Mouse (Mus musculus) common myeloid progenitor, adult 5-6 weeks (primary cell): ENCODE results near the gene Ftsj3. TPM values are rescaled to one million over a fixed set of nuclear protein-coding genes. Genes with fewer than 3 reads are reported as not detected.
A peak's percentile ranks its signal among the peaks of the same experiment; 100 is the strongest.
"Not testable (repeated sequence)": the region's sequence is repeated elsewhere in the genome, so short reads cannot be mapped to it uniquely, and the experiment has no call there.

Experiments used
- ATAC-seq: replicated peaks from 2 replicates; pipeline ENCODE4 v1.8.0; 2016; ENCODE audit warnings: low read depth, mild to moderate bottlenecking, moderate TSS enrichment, inconsistent platforms; ENCODE audit not compliant: poor library complexity, severe bottlenecking
- total RNA-seq: library from RNA; stranded (forward); fragments of 200-1000, 187-1606 nt; gene quantifications from 2 replicates; pipeline ENCODE4 v1.2.3, GENCODE M21; 2017

The Ftsj3 gene
- total RNA-seq, 1 experiment from 2014 or later, result 172 TPM

DNA sequence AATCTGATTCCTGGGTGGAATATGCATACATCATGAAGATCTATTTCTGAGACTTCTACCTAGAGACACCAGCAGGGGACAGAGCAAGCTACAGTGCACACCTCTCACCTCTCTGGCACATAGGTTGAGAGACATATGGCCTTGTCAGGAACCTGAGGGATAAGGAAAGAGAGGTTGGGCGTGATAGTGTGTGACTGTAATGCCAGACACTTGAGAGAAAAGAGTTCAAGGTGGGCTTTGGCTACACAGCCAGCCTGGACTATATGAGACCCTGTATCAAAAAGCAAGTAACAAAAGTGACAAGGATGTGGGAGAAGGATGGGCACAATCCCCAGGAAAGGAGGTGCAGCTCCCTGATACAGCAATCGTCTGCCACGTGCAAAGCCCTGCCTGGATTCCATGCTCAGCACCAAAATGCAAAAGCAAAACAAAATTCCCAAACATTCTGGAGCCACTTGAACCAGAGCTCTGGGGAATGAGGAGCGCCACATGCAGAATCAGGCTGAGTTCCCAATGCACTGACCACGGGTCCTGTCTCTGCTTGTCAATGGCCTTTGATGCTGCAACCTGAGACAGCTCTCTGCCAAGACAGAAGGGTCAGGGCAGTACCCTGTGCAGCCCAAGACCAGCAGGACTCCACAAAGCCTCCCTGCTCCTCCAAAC is 15.4 kb upstream of the Ftsj3 start:
- no peak for ATAC-seq

DNA sequence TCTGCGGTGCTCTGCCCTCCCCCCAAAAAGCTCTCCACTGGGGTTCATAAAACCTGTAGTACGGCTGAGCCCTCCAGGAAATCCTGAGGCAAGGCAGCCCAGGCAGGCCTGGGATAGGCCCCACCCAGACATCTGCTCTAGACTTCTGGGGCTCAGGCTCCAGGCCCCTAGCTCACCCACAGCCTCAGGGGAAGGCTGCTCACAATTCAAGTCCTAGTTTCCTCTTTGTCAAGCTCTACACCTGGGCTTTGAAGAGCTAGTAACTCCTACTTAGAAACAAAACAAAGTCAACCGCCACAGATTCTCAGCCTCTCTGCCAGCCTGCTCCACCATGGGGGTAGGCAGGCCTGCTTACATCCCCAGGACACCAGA is 13.2 kb upstream of the Ftsj3 start:
- no peak for ATAC-seq

DNA sequence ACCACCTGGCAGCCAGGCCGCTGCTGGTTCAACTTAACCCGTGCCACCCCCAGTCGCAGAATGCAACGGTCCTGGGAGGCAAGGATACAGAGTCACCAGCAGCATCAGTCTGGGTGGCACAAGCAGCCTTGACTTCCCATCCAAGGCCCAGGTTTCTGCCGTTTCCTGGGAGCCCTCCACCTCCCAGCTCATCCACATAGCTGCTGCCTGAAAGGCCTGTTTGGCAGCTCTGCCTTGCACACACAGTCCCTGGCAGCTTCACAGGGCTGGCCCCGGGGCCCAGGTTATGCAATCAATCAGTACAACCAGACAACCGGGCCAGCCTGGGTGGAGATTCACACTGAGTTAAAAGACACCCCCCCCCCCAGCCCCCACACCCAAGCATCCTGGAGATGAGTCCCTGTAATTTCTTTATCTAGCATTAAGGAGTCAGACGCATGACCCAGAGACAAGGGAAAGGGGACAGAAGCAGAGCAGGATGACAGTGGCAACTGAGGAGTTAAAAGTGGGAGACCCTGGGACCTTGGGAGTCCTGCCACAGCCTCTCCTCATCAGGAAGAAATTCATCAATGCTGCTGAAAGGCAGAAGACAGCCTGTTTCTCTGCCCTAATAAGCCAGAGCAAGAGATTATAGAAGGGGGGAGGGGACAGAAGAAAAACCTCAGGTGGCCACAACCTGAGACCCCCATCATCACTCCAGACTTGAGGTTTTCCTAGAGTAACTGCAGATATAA is 12.6 kb upstream of the Ftsj3 start:
- ATAC-seq, result no peak

DNA sequence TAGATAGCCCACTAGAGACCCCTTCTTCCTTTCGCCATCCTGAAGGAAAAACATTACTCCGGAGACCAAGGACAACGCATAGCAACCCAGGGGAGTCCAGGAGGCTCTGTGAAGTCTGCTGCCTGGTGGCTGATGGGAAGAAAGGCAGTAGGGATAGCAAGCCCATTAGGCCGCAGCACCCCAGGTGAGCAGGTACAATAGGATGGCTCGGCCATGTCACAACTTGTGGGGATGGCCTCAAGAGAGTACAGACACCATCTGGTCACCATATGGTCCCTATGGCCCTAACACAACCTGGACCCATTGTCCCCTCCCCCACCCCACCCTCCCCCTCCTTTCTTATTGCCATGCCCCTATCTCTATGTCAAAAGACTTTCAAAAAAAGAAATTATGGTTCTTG is 12.0 kb upstream of the Ftsj3 start:
- ATAC-seq, result no peak

DNA sequence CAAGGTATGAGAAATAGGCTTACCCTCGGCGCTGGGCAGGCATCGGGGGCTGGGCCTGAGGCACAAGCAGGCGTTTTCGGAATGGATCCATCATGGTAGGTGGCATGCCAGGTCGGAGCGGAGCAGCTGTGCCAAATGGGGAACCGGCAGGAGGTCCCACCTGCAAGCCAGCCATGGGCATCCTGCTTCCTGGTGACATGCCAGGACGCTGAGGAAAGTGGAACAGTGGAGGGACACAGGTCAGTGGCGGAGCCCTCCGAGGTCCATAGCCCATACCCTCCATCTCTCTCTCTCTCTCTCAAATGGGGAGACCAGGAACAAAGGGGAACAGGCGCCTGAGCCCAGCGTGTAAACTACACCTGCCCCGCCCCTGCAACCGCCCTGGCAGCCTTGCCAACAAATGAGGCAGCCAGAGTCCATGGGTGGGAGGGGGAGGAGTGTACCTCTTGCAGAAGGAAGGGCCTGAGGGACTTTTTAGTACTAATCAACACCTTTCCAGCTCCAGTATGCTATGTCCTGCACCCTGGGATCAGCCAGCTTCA is 11.5 kb upstream of the Ftsj3 start:
- ATAC-seq, result no peak; the same call in 1 of the 2 replicates

DNA sequence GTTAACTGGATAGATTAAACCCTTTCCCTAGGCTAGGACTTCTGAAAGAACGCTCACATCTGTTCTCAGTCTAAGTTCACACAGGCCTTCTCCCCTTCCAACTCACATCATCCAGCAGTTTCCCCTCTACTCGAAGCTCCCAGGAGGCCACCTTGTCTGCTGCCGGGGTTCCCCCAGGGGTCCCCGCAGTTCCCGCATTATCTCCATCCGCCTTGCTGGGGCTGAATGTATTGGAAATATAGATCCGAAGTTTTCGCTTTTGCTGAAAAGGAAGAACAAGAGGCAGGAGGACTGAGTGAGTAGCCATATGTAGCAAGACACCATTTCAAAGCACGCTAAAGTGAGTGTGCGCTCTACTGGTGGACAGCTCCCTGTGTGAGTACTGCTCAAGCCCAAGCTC is 10.6 kb upstream of the Ftsj3 start:
- ATAC-seq, result no peak

DNA sequence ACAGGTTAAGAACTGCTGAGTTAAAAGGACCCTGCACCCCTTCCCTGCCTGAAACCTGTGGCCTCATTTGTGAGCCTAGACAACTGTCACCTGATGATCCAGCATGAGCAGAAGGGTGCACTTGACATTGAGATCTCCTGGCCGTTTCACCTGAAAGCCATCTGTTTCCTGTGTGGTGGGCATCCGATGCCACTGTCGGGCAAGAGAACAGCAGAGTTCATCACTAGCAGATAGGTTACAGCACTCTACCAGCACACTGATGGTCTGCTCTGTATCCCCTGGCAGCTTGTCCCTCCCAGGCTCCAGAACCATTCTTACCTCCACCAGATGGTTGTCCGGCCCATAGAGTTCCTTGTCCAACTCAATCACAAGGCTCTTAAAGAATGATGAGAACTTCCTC is 9.7 kb upstream of the Ftsj3 start:
- ATAC-seq, result no peak

DNA sequence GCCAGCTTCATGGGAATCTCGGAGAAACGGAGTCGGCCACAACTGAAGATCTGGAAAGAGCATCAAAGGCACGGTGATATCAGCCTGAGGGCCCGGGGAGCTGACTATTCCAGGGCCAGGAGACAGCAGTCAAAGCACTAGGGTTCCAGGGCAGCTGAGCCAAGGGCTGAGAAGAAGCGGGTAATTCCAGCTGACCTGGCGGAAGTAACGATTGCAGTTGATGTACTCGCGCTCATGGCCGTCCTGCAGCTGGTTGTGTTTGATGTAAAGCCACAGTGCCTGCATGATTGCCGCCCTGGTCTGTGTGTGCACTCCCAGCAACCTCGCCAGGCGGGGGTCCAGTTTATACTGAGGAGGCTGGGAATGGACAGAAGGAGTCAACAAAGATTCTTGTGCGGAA is 9.1 kb upstream of the Ftsj3 start:
- ATAC-seq, result no peak

DNA sequence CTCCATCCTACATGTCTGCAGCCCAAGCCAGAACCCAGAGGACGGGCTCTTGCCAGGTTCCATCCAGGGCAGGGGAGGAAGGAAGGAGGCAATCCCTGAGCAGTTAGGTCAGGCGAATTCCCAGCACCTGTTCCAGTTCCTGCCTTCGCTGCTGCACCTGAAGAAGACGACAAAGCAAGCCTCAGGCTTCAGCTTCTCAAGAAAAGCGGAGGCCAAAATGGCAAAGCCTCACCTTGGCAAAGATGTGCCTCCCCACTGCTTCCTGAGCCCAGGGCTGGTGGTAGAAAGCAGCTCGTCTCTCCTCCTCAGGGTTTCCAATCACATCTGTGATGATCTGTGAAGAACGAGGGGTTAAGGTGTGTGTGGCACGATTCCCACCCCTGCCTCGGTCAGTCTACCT is 8.1 kb upstream of the Ftsj3 start:
- ATAC-seq, result no peak

DNA sequence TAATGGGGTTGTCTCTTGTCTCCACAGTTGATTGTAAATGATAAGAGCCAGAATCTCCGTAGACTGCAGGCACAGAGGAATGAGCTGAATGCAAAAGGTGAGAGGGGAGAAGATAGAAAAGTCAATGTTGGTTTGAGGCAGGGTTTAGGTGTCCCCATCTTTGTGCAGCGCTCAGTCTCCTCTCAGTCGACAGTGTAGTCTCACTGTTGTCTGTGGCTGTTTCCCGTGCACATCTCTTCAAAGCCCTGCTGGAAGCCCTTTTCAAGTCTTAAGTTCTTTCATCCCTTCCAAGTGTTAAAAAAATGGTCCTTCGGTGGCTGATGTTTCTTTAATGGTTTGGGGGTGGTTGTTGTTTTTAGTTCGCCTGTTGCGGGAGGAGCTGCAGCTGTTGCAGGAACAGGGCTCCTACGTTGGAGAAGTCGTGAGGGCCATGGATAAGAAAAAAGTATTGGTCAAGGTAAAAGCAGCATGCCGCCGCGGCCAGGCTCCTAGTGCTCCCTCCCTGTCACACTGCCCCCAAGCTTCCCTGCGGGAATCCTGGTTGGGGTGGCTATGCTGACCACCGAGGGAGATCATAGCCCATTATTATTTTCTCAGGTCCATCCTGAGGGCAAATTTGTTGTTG is 5.1 kb upstream of the Ftsj3 start:
- ATAC-seq, result no peak

DNA sequence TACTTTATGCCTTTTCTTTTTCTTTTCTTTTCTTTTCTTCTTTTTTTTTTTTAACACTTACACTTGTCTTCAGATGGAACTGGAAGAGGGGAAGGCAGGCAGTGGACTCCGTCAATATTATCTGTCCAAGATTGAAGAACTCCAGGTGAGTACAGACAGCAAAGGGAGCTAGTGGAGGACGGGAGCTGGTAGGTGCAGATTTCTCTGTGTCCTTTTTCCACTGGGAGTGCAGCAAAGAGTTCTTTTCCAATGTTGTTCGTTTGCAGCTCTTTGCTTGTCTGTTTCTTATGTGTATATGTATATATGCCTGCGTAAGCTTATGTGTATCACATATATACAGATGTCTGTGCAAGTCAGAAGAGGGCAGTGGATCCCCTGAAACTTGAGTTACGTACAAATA is 896 bp upstream of the Ftsj3 start:
- ATAC-seq, result no peak

DNA sequence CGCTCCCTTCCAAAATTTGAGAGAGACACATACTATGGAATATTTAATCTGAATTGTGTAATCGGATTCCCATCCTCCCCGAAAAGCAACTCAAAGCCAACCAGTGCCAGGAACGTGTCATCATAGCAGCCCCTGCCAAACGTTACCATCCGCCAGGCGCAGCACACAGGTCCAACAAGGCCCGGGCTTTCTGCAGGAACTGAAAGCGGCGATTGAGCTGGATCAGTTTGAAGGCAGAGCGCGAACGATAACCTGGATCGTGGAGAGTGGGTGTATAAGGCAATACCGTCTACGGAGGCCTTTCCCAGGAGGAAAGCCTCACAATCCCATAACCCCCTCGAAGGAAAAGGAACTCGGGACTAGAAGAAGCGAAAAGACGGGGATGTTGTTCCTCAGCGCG is 705 bp downstream of the Ftsj3 start:
- ATAC-seq, result peak; percentile 17; the same call in 1 of the 2 replicates

DNA sequence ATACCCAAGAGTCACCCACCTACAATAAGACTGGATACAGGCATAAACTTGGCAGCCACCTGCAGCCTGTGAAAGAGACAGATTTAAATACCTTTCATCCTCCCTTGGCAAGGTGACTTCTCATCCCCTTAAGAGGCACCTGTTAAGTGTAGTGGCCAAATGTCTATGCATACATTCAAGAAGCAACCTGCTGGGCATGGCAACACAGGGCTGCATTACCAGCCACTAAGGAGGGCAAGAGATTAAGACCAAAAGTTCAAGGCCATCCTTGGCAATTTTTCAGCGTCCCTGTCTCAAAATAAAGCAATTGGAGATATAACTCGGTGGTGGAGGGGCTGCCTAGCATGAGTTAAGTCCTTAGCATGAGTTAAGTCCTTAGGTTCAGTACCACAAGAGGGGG is 1.1 kb downstream of the Ftsj3 start:
- no peak for ATAC-seq

DNA sequence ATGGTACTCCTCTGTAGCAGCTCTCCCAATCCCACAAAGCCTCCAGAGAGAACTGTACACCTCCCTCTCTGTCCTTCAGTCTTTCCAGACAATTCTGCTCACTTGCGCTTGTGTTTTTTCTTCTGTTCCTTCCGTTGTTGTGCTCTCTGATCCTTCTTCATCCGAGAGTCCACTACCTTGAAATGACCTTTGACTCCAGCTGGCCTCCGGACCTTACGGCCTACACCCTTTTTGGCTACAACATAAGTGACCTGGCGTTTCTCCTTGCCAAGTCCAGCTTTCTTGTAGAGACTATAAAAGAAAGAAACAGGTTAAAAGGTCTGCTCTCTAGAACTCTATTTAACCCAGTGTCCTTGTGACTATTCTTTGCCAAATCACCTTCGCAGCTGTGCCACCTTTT is 6.6 kb downstream of the Ftsj3 start:
- ATAC-seq, result no peak

DNA sequence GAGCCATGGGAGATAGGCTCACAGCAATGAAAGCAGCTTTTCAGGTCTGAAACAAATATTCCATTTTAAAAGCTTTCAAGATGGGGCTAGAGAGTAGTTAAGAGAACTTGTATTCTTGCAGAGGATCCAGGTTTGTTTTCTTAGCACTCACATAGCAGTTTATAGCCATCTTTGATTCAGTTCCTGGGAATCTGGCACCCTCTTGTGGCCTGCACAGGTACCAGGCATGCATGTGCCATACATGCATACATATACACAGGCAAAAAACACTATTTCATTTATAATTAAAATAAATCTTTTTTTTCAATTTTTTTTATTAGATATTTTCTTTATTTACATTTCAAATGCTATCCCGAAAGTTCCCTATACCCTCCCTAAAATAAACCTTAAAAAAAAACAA is 9.0 kb downstream of the Ftsj3 start:
- ATAC-seq, result 0 out of 2 replicates have a peak, but pooled peaks have one; percentile 25

DNA sequence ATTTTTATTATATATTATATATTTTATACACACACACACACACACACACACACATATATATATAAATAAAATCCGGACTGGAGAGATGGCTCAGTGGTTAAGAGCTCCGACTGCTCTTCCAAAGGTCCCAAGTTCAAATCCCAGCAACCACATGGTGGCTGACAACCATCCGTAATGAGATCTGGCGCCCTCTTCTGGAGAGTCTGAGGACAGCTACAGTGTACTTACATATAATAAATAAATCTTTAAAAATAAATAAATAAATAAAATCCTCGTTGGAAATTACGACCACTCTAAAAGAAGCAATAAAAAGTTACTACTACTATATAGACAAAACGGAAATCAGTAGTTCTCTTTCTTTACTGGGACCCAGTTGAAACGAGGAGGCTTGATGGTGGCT is 21.9 kb downstream of the Ftsj3 start:
- ATAC-seq, result not testable (repeated sequence)

DNA sequence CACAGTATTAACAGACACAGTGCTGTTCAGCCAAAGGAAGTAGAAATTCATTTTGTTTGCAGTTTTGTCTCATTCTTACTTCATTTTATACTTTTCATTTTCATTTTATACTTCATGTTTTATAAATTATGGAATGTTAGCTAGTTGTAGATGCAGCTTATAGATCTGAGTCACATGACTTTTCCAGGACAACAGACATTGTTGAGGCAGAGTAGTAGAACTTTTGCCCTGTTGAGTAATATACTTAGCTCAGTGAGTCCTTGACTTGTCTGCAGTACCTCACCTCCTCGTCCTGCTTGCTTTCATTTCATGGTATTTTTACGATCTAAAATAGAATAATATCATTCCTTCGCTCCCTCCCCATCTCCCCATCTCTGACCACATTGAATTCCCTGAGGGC is 35.3 kb downstream of the Ftsj3 start:
- no peak for ATAC-seq

DNA sequence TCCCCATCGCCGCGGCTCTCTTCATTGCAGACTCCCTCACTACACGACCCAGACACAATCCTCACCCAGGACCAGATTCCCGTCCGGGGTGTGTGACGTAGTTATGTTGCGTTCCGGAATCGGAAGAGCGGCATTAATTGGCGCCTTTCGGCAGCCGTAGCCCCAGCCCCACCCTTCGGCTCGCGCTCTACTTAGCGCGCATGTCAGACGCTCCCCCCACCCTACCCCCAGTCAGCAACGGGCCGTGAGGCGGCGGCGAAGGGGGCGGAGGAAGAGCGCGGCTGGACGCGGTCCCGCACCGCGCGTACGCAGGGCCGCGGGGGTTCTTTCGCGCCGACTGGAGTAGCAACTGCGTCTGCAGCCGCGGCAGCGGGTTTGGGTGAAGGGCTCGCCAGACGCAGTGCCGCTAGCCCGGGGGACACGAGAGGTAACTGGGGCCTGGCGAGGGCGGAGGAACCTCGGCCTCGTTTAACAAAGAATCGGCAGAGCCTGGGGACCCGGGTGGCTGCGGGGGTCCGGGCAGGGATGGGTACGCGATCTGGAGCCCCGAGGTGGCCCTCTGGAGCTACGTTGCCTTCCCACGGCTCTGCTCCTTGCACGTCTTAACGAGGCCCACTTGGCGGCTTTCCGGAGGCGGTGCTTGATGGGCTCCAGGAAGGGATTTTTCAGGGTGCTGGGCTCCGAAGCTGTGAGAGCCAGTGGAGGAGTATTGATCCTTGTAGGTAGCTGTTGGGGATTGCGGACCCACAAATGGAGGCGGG is 39.0 kb downstream of the Ftsj3 start, which contains the start of gene Ddx42:
Gene Ddx42 (plus strand): TSS at position 197 of the 761 bp plus-strand sequence.
- ATAC-seq, result peak; percentile 79

DNA sequence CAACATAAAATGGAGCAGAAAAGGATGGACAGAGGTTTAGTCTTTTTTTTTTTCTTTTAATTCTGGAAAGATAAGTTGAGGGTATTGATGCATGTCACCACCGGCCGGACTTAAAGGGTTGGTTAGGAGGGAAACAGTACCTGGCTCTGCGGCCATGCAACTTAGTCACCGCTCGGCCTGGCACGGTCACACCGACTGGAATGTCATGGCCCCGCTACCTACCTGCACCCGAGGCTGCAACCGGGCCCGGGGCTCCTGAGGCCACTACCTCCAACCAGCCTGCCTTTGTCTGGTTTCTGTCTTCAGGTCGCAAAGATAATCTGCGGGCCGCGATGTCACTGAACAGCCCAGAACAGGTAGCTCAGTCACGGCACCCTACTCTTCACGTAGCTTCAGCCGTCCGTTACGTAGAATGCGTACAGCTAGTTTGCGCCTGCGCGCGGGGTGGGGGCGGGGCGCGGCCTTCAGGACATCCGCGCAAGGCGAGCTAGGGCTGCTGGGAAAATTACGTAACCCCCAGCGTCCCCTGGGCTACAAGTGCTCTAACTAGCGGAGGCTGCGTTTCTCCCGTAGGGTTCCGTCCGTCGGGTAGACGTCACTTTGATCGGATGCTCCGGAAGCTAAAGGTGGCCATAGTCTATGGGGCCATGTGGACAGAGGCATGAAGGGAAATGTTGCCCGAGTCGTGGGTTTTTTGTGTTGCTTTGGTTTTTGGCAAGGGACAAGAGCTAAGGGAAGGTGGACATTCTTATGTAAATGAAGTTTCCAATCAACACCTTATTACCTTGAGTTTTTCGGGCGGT is 39.8 kb downstream of the Ftsj3 start, which contains the start of gene Ccdc47:
Gene Ccdc47 (minus strand): TSS at position 418 of the 803 bp plus-strand sequence.
- peak; percentile 86 for ATAC-seq
